Mouse (Mus musculus) granulocyte monocyte progenitor cell, adult 5-6 weeks (primary cell): ENCODE results near the gene Sp1. TPM values are rescaled to one million over a fixed set of nuclear protein-coding genes. Genes with fewer than 3 reads are reported as not detected.

Experiments
- ATAC-seq: replicated peaks from 2 replicates; pipeline ENCODE4 v1.8.0; 2016; ENCODE audit warnings: mild to moderate bottlenecking, moderate TSS enrichment, inconsistent platforms; ENCODE audit not compliant: poor library complexity, severe bottlenecking
- total RNA-seq, 2 experiments: library from RNA; stranded (forward) in 1 of 2; stranded (reverse) in 1 of 2; fragments of 200-712, 200-1000 nt in 1 of 2; fragments of >200 nt in 1 of 2; fragmentation: Nextera tagmentation in 1 of 2; gene quantifications; 2 replicates each; pipeline ENCODE4 v1.2.3; 2014 to 2017

Sp1 gene
- total RNA-seq, 2 experiments from 2014 or later, result 56.1 to 59.6 TPM

GRCm38 (mm10) chr15:102426963-102427362 lies 21.0 kb downstream of the Sp1 start:
- ATAC-seq, result no peak

DNA sequence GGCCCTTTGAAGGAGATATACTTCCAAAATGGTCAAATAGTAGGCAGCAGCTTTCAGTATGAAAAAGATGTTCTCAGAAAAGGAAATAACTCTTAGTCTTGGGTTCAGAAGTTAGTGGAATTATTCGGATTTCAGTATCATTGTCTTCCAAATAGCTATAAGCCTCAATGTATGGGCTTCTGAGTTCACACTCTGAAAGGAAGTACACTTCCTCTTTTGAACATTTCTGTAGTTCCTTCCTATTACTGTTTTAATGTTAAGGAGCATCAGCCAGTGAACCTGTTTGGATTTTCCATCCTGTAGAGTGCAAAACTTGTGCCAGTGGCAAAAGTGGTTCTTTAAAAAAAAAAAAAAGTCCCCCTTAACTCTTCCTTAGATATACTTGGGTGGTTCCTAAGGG lies 26.1 kb downstream of the Sp1 start:
- ATAC-seq, result peak; percentile 48; the same call in 1 of the 2 replicates

DNA sequence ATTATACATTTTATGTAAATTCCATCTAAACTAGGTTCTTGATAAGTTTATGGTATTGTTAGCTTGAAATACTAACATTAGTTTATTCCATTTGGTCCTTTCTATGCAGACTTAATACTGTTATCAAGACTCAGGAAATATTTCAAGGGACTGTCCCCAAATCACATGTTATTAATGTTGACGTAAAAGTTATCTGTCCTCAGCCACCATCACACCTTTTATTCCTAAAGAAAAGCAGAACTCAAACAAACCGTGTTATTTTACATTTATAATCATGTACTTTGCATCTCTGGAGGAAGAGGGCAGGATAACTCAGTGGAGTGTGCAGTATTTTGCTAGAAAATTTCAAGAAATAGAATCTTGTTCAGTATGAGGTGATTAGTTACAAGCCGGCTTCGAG lies 27.2 kb downstream of the Sp1 start:
- no peak for ATAC-seq

DNA sequence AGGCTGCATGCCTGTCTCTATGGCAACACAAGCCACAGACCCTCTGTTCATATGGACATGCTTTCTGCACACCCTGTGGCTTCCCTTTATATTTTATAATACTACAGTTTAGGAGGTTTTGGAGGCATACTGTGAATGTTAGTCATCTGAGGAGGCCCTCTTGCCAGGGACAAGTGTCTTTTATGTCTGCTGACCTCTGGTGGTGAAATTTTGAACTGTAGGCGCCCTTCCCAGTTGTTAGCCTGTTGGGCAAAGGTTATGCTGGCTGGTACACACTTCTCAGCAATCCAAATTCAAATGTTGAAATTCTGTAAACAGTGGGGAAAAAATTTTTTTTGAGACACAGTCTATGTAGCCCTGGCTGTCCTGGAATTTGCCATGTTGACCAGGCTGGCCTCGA lies 36.5 kb downstream of the Sp1 start:
- ATAC-seq, result peak; percentile 68

GRCm38 (mm10) chr15:102445146-102445545 lies 39.2 kb downstream of the Sp1 start, which contains the start of gene Amhr2:
Gene Amhr2 (plus strand): TSS chr15:102445367.
- no peak for ATAC-seq

- no peak for ATAC-seq
These were observed 40.5 kb downstream of the Sp1 start for GRCm38 (mm10) chr15:102446448-102446847.

GRCm38 (mm10) chr15:102449366-102449765 lies 43.4 kb downstream of the Sp1 start:
- no peak for ATAC-seq

GRCm38 (mm10) chr15:102450928-102451327 lies 45.0 kb downstream of the Sp1 start:
- ATAC-seq, result no peak

DNA sequence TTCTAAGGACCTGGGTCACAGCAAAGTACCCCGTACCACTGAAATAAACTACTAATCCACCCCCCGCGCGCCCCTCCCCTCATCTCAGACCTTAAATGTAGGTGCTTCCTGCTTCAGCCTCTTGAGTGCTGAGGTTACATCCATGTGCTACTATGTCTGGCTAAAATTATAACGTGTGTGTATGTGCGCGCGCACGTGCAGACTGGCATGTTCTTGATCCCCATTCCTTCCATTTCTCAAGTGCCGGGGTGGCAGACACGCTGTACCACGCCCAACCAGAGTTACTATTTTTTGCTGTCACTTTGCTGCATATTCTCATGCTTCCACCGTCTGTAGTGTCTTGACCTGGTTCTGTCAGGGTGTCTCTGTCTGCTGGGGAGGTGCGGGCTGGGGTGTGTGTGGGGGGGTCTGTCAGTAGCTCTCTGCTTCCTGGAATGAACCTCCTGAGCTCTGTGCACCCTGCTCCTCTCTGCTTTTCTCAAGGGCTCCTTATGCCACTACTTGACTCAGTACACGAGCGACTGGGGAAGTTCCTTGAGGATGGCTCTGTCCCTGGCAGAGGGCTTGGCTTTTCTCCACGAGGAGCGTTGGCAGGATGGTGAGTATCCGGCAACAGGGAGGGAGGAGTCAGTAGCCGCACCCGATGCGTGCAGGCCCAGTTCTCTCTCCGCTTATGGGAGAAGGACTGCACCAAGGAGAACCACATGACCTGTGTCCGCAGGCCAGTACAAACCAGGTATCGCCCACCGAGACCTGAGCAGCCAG lies 45.9 kb downstream of the Sp1 start:
- ATAC-seq, result no peak

- ATAC-seq, result no peak
These were observed 50.0 kb downstream of the Sp1 start for GRCm38 (mm10) chr15:102455993-102456392.

DNA sequence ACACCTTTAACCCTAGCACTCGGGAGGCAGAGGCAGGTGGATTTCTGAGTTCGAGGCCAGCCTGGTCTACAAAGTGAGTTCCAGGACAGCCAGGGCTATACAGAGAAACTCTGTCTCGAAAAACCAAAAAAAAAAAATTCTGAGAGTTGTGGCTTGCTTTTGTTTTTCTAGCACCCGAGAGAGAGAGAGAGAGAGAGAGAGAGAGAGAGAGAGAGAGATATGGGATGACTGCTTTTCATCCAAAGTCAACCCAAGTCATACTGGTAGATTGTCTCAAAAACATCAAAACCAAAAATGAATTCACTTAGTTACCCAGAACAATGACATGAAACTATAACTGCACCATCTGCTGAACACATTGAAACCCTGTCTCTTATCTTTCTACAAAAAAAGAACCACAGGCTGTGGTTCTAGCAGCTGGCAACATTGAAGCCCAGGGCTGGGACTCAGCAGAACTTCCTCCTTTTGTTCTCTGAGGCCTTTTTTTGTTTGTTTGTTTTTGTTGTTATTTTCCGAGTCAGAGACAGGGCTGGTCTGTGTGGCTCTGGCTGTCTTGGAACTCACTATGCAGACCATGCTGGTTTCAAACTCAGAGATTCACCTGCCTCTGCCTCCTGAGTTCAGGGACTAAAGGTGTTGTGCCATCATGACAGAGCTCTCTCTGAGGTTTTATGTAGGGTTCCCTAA lies 52.2 kb downstream of the Sp1 start:
- peak; percentile 34; the same call in 1 of the 2 replicates for ATAC-seq

- ATAC-seq, result peak; percentile 83
These were observed 53.0 kb downstream of the Sp1 start, which contains the start of gene Prr13 for GRCm38 (mm10) chr15:102458904-102459317. Gene Prr13 (plus strand): TSS chr15:102459028.

- ATAC-seq, result no peak
These were observed 53.4 kb downstream of the Sp1 start for GRCm38 (mm10) chr15:102459381-102459780.

GRCm38 (mm10) chr15:102459847-102460246 lies 53.9 kb downstream of the Sp1 start:
- peak; percentile 18; the same call in 1 of the 2 replicates for ATAC-seq

- ATAC-seq, result peak; percentile 12; the same call in 1 of the 2 replicates
These were observed 54.5 kb downstream of the Sp1 start for GRCm38 (mm10) chr15:102460409-102460808.

- peak; percentile 45 for ATAC-seq
These were observed 55.0 kb downstream of the Sp1 start for GRCm38 (mm10) chr15:102460971-102461370.

DNA sequence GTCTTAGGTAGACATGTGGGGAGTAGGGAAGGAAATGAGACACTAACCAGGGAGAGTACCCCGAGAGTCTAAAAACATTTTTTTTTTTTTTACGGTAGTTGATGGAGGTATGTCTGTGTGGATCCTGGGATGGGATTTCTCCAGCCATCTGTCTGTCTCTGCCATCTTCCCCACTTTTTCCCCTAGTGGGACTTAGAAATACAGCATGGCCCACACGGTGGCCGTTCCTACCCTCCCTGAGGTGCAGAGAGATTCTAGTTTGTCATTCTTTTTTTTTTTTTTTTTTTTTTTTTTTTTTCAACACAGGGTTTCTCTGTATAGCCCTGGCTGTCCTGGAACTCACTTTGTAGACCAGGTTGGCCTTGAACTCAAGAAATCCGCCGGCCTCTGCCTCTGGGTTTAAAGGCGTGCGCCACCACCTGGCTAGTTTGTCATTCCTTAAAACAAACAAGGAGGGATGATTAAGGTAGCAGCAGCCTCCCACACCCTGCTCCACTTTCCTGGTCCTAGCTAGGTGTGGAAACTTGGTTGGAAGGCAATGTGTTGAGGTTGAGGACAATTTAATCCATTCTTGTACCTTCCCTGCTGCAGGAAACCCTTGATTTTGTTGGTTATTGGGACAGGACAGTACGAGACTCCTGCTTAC lies 55.6 kb downstream of the Sp1 start:
- no peak for ATAC-seq

DNA sequence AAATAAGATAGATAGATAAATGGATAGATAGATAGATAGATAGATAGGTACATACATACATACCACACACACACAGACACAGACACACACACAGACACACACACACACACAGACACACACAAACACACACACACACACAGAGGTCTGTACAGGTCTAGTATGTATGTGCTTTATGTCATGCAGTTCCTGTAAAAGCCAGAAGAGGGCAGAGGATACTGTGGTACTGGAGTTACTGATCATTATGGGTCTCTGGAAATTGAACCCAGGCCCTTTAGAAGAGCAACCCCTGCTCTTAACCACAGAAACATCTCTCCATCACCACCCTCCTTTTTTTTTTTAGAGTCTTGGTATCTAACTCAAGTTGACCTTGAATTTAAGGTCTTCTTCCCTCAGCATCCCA lies 57.7 kb downstream of the Sp1 start:
- ATAC-seq, result 0 out of 2 replicates have a peak, but pooled peaks have one; percentile 38

GRCm38 (mm10) chr15:102468675-102469370 lies 62.9 kb downstream of the Sp1 start:
- ATAC-seq, result no peak

DNA sequence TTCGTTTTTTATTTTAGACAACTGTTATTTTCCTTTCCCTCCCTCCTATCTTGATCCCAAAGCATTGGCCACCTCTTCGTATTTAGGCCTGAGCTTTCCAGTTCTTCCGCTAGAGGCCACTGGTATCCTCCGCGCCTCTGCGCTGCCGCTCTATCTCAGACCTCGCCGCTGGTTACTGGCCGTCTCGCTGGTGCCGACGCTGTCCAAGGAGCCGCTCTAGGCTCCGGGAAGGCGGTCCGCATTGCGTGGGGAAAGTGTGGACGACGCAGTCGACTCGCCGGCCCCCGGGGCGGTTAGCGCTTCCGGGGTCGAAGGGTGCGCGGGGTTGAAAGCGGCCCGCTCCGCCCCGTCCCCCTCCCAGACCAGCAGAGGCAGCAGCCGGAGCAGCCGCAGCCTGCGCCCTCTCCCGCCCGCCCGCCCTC lies 64.3 kb downstream of the Sp1 start, which contains the start of gene Pcbp2:
Pcbp2 (plus strand) TSS at position 357 of the 422 bp plus-strand sequence.
- peak; percentile 96 for ATAC-seq
